Mouse (Mus musculus) gonadal fat pad, adult 2 months (tissue): ENCODE data around the gene Gm20824. TPM values are rescaled to one million over a fixed set of nuclear protein-coding genes. Genes with fewer than 3 reads are reported as not detected.
"Not testable (repeated sequence)": the region's sequence is repeated elsewhere in the genome, so short reads cannot be mapped to it uniquely, and the experiment has no call there.

Experiments used
- DNase-seq: peaks from one replicate; pipeline ENCODE4 v3.0.0-alpha.2; 2012; ENCODE audit warnings: low read depth
- polyA plus RNA-seq: library from polyadenylated mRNA; depleted of rRNA; stranded (reverse); fragments of >200 nt; gene quantifications from 2 replicates; pipeline ENCODE4 v1.2.3, GENCODE M21; 2012; rRNA removed

The Gm20824 gene
- not detected in 2 replicates for polyA plus RNA-seq

GRCm38 (mm10) chrY:8257607-8258006 lies at the start of gene Gm20824:
Gene Gm20824 (plus strand): TSS chrY:8257907.
- DNase-seq = not testable (repeated sequence)

Other genes with a start within 250 kb of the Gm20824 start
- not detected in 2 replicates for gene Gm20825, start 186.4 kb upstream of the Gm20824 start, polyA plus RNA-seq